Mouse (Mus musculus) lung, postnatal 0 days (tissue): ENCODE data around the gene Umad1. TPM values are rescaled to one million over a fixed set of nuclear protein-coding genes. Genes with fewer than 3 reads are reported as not detected.

Experiments used
- ATAC-seq: fragments of 200-750 bp; cut with Nextera tagmentation; 2 replicates; pipeline ENCODE4 v1.8.0; 2017; ENCODE audit warnings: moderate library complexity
- DNase-seq: peaks from one replicate; pipeline ENCODE4 v3.0.0-alpha.2; 2016; ENCODE audit warnings: low spot score
- H3K27ac ChIP-seq: fragments of 300-500 bp; sonication (generic); 2 replicates; pipeline ENCODE4 v1.5.1; 2014; ENCODE audit warnings: antibody characterized with exemption, mild to moderate bottlenecking, low read length, mixed read lengths
- H3K27me3 ChIP-seq: fragments of 300-500 bp; sonication (generic); replicated peaks from 2 replicates; pipeline ENCODE4 v1.6.1; 2014; ENCODE audit warnings: low read length, mixed read lengths; ENCODE audit not compliant: insufficient read depth
- H3K36me3 ChIP-seq: fragments of 300-500 bp; sonication (generic); 2 replicates; pipeline ENCODE4 v1.6.1; 2014; ENCODE audit warnings: low read length, mixed read lengths; ENCODE audit not compliant: insufficient read depth
- H3K4me1 ChIP-seq: fragments of 300-500 bp; sonication (generic); 2 replicates; pipeline ENCODE4 v1.6.1; 2014; ENCODE audit warnings: antibody characterized with exemption, low read depth, low read length, mixed read lengths; ENCODE audit not compliant: insufficient read depth
- H3K4me2 ChIP-seq: fragments of 300-500 bp; sonication (generic); replicated peaks from 2 replicates; pipeline ENCODE4 v1.6.1; 2014; ENCODE audit warnings: low read depth, mild to moderate bottlenecking, low read length, moderate library complexity, mixed read lengths
- H3K4me3 ChIP-seq: fragments of 300-500 bp; sonication (generic); 2 replicates; pipeline ENCODE4 v1.5.1; 2014; ENCODE audit warnings: low read depth, low read length
- H3K9ac ChIP-seq: fragments of 300-500 bp; sonication (generic); replicated peaks from 2 replicates; pipeline ENCODE4 v1.6.1; 2014; ENCODE audit warnings: low read depth, mild to moderate bottlenecking
- H3K9me3 ChIP-seq: fragments of 300-500 bp; sonication (generic); 2 replicates; pipeline ENCODE4 v1.6.1; 2016; ENCODE audit warnings: low read length, mixed read lengths
- CTCF ChIP-seq: IDR thresholded peaks from 2 replicates; pipeline ENCODE4 v1.5.1; 2016; ENCODE audit warnings: antibody characterized with exemption, mild to moderate bottlenecking
- EP300 ChIP-seq: IDR thresholded peaks from 2 replicates; pipeline ENCODE4 v1.6.1; 2016; ENCODE audit warnings: antibody characterized with exemption, mild to moderate bottlenecking, control low read depth
- WGBS: fragments of 180-500 bp; shearing (Covaris S2); extraction: QIAGEN DNeasy Blood & Tissue Kit; methylation state at CpG from one replicate; pipeline ENCODE4 v1.1.7; 2014; 5-methylcytosine and 5-hydroxymethylcytosine counted together
- polyA plus RNA-seq: library from polyadenylated mRNA; unstranded; fragments of >200 nt; fragmentation: Nextera tagmentation; extraction: Ambion mirVana; gene quantifications from 2 replicates; pipeline ENCODE4 v1.2.1, GENCODE M21; 2015

Gene Umad1
- polyA plus RNA-seq, 1 experiment from 2014 or later: 17.6 TPM

DNA sequence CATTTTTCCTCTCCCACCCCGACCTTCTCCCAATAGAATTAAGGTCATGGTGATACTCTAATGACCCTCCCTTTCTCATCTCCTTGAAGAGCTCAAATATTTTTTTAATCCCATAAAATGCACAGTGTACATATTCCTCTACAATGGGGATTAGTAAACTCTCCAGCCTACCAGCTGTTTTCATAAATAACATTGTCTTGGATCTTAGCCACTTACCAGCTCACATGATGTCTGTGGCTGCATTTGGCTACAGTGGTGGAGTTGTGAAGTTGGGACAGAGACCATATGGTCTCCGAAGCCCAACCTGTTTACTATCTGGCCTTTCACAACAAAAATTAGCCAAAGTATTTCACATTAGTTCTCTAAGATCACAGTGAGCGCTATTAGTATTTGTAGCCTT, 111.5 kb downstream of the Umad1 start:
- ATAC-seq (peak; percentile 83), DNase-seq (peak; percentile 82)
- H3K27ac ChIP-seq: no peak overlapping the region
- no peak overlapping the region for H3K4me3 ChIP-seq
- no peaks in the 10 kb centered on the region for H3K9me3 ChIP-seq
- TF ChIP-seq CTCF: no peak
- TF ChIP-seq EP300: peak; percentile 32; the same call in 1 of the 2 replicates
- no peaks in the 10 kb centered on the region for H3K36me3 ChIP-seq
- H3K4me1 ChIP-seq: no peaks in the 10 kb centered on the region
- H3K27me3 ChIP-seq: no peaks in the 10 kb centered on the region
- WGBS: 68% methylated on average over 3 of the region's 3 CpGs
- H3K9ac ChIP-seq: no peak overlapping the region
- no peak overlapping the region for H3K4me2 ChIP-seq

DNA sequence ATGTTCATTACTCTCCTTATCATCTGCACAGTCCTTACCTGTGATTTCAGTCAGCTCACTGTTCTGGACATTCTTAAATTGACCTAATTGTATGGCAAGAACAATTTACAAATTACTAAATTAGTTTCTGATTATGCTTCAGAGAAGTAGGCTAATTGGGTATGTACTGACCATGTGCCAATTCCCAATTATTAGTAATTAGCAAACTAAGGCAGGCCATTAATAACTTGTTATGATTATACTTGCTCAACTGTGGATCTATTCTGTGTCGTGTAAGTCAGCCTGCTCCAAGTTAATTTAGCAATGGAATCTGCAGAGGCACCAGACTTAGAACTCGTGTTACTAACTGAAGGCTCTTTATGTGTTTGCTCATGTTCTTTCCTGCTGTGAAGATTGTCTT, 114.0 kb downstream of the Umad1 start:
- 53% methylated on average over 2 of the region's 2 CpGs for WGBS
- no peak for TF ChIP-seq EP300
- no peak for TF ChIP-seq CTCF
- no peaks in the 10 kb centered on the region for H3K36me3 ChIP-seq
- DNase-seq: no peak
- ATAC-seq: no peak
- H3K4me2 ChIP-seq: no peak overlapping the region
- H3K9me3 ChIP-seq: no peaks in the 10 kb centered on the region
- H3K9ac ChIP-seq: no peak overlapping the region
- no peak overlapping the region for H3K4me3 ChIP-seq
- no peak overlapping the region for H3K27ac ChIP-seq
- H3K4me1 ChIP-seq: no peaks in the 10 kb centered on the region
- no peaks in the 10 kb centered on the region for H3K27me3 ChIP-seq

DNA sequence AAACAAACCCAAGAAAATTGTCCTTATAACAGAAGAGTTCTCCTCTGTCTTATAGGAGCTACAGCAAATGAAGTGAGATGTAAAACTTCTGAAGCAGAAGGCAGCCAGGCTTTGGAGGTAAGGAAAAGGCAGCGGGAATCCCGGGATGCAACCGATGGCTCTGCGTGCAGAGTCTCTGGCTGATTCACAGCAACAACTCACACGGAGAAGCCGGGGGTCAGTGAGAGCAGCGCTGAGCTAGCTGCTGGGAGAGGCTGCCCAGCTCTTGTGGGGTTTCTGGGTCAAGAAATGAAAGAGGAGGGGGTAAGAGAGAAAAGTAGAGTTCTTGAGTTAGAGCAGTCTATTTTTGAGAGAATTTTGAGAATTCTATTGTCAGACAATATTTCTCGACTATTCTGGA, 114.8 kb downstream of the Umad1 start:
- no peaks in the 10 kb centered on the region for H3K9me3 ChIP-seq
- 54% methylated on average over 8 of the region's 8 CpGs for WGBS
- no peaks in the 10 kb centered on the region for H3K4me1 ChIP-seq
- DNase-seq (no peak), ATAC-seq (no peak)
- no peaks in the 10 kb centered on the region for H3K36me3 ChIP-seq
- no peak overlapping the region for H3K9ac ChIP-seq
- no peak overlapping the region for H3K4me3 ChIP-seq
- TF ChIP-seq EP300: no peak
- TF ChIP-seq CTCF: no peak
- H3K27ac ChIP-seq: no peak overlapping the region
- H3K27me3 ChIP-seq: no peaks in the 10 kb centered on the region
- no peak overlapping the region for H3K4me2 ChIP-seq

DNA sequence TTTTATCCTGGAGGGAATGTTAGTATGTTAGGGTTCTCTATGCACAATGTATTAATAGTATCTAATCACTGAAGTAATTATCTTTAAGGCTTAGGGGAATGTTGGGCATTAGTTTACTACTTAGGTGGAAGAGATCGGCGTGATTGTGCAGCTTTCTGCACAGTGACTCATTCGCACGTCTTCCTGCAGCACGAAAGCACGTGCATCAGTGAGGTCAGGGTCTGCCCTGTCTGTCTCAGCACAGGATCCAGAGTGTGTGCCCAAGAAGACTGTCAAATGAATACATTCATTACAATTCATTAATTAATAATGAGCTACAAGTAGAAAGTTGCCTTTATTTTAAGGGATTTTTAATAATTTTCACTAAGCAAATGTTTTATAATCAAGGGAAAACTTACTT, 115.2 kb downstream of the Umad1 start:
- H3K27me3 ChIP-seq: no peaks in the 10 kb centered on the region
- H3K4me1 ChIP-seq: no peaks in the 10 kb centered on the region
- no peak overlapping the region for H3K27ac ChIP-seq
- no peak for TF ChIP-seq EP300
- no peak for TF ChIP-seq CTCF
- no peak overlapping the region for H3K4me3 ChIP-seq
- H3K36me3 ChIP-seq: no peaks in the 10 kb centered on the region
- 72% methylated on average over 6 of the region's 6 CpGs for WGBS
- no peak for DNase-seq
- no peak overlapping the region for H3K9ac ChIP-seq
- no peak overlapping the region for H3K4me2 ChIP-seq
- no peak for ATAC-seq
- H3K9me3 ChIP-seq: no peaks in the 10 kb centered on the region

DNA sequence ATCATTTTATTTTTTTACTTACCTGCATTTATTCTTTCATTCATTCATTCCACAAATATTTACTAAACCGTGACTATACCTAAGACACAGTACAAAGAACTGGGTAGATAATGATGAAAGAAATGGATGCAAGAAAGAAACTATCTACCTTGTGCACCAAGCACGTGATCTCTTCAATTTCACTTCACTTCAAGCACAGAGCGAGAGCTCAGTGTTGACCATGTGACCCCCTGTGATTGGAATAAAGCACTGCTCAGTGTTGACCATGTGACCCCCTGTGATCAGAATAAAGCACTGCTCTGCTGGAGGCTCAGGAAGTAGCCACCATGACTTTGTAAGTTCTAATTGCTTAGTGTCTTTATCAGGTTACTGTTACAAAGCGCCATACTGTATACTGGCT, 115.6 kb downstream of the Umad1 start:
- Histone ChIP-seq H3K27ac (no peak overlapping the region), H3K4me3 (no peak overlapping the region), H3K9me3 (no peaks in the 10 kb centered on the region), H3K9ac (no peak overlapping the region), H3K36me3 (no peaks in the 10 kb centered on the region), H3K4me1 (no peaks in the 10 kb centered on the region), H3K4me2 (no peak overlapping the region), H3K27me3 (no peaks in the 10 kb centered on the region)
- no peak for ATAC-seq
- 85% methylated on average over 4 of the region's 4 CpGs for WGBS
- no peak for DNase-seq
- no peak for TF ChIP-seq CTCF
- TF ChIP-seq EP300: no peak

DNA sequence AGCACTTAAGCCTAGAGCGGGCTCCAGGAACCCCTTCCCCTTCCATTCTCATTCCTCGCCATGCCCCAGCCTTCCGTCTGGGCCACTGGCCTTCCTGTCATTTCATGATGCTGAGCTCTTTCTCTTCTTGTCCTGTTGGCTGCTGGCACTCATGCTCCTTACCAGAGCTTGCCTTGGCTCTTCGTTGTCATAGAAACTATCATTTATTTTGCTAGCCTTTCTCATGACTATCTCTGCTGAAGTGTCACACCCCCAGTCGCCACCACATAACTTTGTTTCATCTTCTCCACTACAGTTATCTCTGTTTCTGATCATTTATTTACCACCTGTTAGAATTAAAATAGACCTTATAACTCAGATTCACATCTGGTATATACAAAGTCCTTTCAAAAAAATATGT, 117.3 kb downstream of the Umad1 start:
- Histone ChIP-seq H3K27me3 (no peaks in the 10 kb centered on the region), H3K27ac (no peak overlapping the region), H3K4me1 (no peaks in the 10 kb centered on the region), H3K4me3 (no peak overlapping the region), H3K36me3 (no peaks in the 10 kb centered on the region), H3K4me2 (no peak overlapping the region), H3K9me3 (no peaks in the 10 kb centered on the region), H3K9ac (no peak overlapping the region)
- WGBS: 92% methylated on average over 5 of the region's 5 CpGs
- TF ChIP-seq EP300 (no peak), CTCF (no peak)
- ATAC-seq: no peak
- DNase-seq: no peak

DNA sequence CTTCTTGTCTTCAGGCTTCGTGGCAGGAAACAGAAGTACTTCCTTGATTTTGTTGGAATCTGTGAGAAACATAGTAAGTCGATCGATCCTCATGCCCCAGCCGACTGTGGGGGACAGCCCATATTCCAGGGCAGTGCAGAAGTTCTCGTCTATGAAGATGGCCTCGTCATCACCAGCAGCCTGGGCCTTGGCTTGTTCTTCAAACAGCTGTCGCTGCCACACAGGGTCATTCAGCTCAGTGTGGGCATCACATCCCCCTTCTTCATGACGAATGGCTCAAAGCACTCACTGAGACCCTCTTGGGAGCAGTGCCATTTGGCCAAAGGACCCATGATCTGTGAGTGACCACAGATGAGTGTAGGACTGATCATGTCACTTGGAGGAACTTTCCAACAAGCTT, 118.6 kb downstream of the Umad1 start:
- DNase-seq (no peak), ATAC-seq (no peak)
- Histone ChIP-seq H3K4me3 (no peak overlapping the region), H3K36me3 (no peaks in the 10 kb centered on the region), H3K4me2 (no peak overlapping the region), H3K27ac (no peak overlapping the region), H3K9ac (no peak overlapping the region), H3K27me3 (no peaks in the 10 kb centered on the region), H3K4me1 (no peaks in the 10 kb centered on the region), H3K9me3 (no peaks in the 10 kb centered on the region)
- 80% methylated on average over 8 of the region's 8 CpGs for WGBS
- TF ChIP-seq EP300 (no peak), CTCF (no peak)
